Mouse (Mus musculus): ENCODE results near the gene Itgam.

GRCm38 (mm10) chr7:128025381-128025780 is 37.1 kb upstream of the Itgam start:
- TF ChIP-seq CTCF (IDR thresholded peaks at IDR 0.05; ENCODE audit: borderline replicate concordance, extremely low read depth, insufficient read depth, insufficient read length) = no peak
- TF ChIP-seq POLR2A (IDR thresholded peaks at IDR 0.05; ENCODE audit: borderline replicate concordance, extremely low read depth, insufficient read depth, insufficient read length, poor library complexity, severe bottlenecking) = no peak

Data from brain, embryonic 14.5 days (tissue).